Mouse (Mus musculus): ENCODE results near the gene Tle3. TPM values are rescaled to one million over a fixed set of nuclear protein-coding genes. Genes with fewer than 3 reads are reported as not detected.

Tle3 gene
- total and polyA plus RNA-seq, 2 experiments from 2014 or later: 20.2 to 94.9 TPM

DNA sequence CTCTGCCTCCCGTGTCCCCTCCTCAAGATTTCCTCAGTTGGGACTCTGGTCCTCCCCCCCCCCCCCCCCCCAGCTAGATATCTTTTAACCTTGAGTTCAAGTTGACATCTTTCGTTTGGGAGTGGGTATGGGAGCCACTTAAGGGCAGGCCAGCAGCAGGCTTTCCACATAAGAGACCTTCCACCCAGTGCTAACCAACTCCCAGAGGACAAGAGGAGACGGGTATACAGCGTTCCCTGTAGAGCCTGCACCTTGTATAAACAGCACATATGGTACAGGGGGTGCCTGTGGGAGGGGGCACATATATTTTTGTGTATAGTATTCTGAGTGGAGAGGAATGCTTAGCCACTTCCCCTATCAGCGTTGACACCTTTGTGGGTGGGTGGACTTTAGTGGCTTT lies 2.8 kb downstream of the Tle3 start:
- peak overlapping the region; percentile 86 for H3K4me3 ChIP-seq (ENCODE audit: low read depth, low read length)
- no peaks in the 10 kb centered on the region for H3K36me3 ChIP-seq (ENCODE audit: insufficient read depth, low read length)
- no peak for ATAC-seq (ENCODE audit: low FRiP score)
- peak overlapping the region; percentile 93; the same call in 1 of the 2 replicates for H3K9ac ChIP-seq (replicated peaks; ENCODE audit: low read length, poor library complexity, severe bottlenecking)
- no peak overlapping the region for H3K27ac ChIP-seq (ENCODE audit: low read depth, low read length)
- no peaks in the 10 kb centered on the region for H3K9me3 ChIP-seq (ENCODE audit: low read length)
- DNase-seq (ENCODE audit: low spot score): no peak
- H3K4me2 ChIP-seq (ENCODE audit: low read depth, low read length, poor library complexity, severe bottlenecking): peak overlapping the region; percentile 92
- WGBS: 15% methylated on average over 5 of the region's 5 CpGs
- no peaks in the 10 kb centered on the region for H3K27me3 ChIP-seq (ENCODE audit: insufficient read depth, low read length)
- H3K4me1 ChIP-seq (ENCODE audit: insufficient read depth, low read length): peaks cover 45% of the 10 kb centered on the region; the same call in 1 of the 2 replicates
- TF ChIP-seq CTCF (IDR thresholded peaks at IDR 0.05): no peak

DNA sequence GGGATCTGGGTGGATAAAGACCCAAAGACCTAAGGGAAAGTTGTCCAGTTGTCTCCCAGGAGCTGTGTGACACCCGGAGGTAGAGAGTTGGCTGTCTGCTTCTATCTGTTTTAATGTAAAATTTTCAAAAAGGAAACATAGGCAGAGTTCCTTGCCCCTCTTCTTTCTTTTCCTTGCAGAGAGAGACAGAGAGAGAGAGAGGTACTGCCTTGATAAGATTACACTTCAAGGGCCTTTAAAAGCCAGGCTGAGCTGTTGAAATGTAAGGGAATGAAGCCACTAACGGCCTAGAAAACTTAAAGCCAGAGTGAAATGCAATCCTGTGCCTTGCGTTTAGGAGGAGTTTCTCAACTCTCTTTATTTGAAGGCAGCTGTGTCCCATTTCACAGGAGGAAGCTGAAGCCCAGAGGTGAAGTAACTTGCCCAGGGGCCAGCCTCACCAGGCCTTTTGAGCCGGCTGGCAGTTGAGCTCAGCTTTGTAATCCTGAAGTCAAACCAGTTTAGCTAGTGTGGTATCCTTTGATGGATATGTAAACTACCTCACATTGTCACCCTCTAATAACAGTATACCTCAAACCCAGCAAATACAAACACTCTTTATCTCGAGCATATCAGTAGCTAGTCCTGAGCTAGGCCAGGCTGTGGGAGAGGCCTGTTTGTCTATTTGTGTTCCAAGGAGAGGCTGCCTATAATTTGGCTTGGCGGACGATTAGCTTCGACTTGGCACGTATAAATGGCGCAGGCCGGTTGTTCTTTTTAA lies 3.8 kb downstream of the Tle3 start:
- H3K9me3 ChIP-seq (ENCODE audit: low read length): no peaks in the 10 kb centered on the region
- H3K36me3 ChIP-seq (ENCODE audit: insufficient read depth, low read length): no peaks in the 10 kb centered on the region
- no peaks in the 10 kb centered on the region for H3K27me3 ChIP-seq (ENCODE audit: insufficient read depth, low read length)
- peaks cover 54% of the 10 kb centered on the region for H3K4me1 ChIP-seq (ENCODE audit: insufficient read depth, low read length)
- no peak for DNase-seq (ENCODE audit: low spot score)
- H3K9ac ChIP-seq (replicated peaks; ENCODE audit: low read length, poor library complexity, severe bottlenecking): 0 out of 2 replicates have a peak overlapping the region, but pooled peaks have one; percentile 20
- no peak for TF ChIP-seq CTCF (IDR thresholded peaks at IDR 0.05)
- peak overlapping the region; percentile 86 for H3K4me3 ChIP-seq (ENCODE audit: low read depth, low read length)
- 28% methylated on average over 11 of the region's 11 CpGs for WGBS
- H3K27ac ChIP-seq (ENCODE audit: low read depth, low read length): no peak overlapping the region
- peak overlapping the region; percentile 92 for H3K4me2 ChIP-seq (ENCODE audit: low read depth, low read length, poor library complexity, severe bottlenecking)
- no peak for ATAC-seq (ENCODE audit: low FRiP score)

DNA sequence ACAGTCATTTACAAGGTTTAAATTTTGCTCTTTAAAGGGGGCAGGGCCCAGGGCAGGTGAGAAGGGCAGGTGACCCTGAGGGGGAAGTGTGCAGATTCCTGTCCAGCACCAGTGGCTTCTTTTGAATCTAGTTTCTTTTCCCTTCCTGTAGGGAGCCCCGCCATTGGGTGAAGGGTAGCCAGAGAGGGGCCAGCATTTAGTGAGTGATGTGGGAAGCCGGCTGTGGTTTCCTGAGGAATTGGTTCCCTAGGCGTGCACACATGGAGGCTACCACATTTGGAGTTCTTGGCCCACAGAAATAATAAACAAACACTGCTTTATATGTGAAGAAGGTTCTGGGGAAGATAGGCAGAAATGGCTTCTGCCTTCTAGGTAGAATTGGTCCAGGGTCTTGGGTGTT lies 4.5 kb downstream of the Tle3 start:
- Histone ChIP-seq H3K9me3 (ENCODE audit: low read length) (no peaks in the 10 kb centered on the region), H3K4me3 (ENCODE audit: low read depth, low read length) (peak overlapping the region; percentile 86), H3K36me3 (ENCODE audit: insufficient read depth, low read length) (no peaks in the 10 kb centered on the region), H3K4me1 (ENCODE audit: insufficient read depth, low read length) (peaks cover 53% of the 10 kb centered on the region), H3K27ac (ENCODE audit: low read depth, low read length) (no peak overlapping the region), H3K9ac (replicated peaks; ENCODE audit: low read length, poor library complexity, severe bottlenecking) (peak overlapping the region; percentile 50), H3K27me3 (ENCODE audit: insufficient read depth, low read length) (no peaks in the 10 kb centered on the region), H3K4me2 (ENCODE audit: low read depth, low read length, poor library complexity, severe bottlenecking) (peak overlapping the region; percentile 92)
- WGBS: 26% methylated on average over 3 of the region's 3 CpGs
- ATAC-seq (ENCODE audit: low FRiP score) (no peak), DNase-seq (ENCODE audit: low spot score) (no peak)
- TF ChIP-seq CTCF (IDR thresholded peaks at IDR 0.05): no peak

DNA sequence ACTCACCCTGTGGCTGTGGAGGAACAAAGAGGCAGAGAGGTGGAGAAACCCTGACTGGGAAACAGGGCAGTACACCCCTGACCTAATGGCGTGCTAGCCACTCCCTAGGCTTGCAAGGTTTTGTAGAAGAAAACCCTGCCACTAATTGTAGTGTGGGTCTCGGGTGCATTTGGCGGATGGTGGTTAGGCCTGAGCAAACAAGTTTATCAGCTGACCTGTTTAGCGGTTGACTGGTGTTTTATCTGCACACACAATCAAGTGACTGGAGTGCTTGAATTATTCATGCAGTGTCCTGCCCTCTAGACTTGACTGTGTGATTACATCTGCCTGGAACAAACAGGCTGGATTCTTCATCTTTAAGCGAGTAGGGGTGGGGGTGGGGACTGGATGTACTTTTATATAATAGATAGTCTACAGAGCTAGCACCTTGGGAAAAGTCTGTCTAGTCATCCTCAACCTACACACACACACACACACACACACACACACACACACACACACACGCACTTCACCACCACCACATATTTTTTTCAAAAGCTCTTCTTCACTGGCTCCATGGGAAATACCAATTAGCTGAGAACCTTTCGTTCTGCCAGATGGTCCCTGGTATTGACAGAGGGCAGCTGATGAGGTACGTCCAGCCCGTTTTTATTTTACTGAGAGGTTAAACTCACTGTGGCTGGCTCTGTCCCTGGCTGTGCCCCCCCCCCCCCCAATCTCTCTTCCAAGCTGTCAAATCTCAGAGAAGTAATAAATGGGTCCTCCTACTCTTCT lies 5.7 kb downstream of the Tle3 start:
- H3K4me1 ChIP-seq (ENCODE audit: insufficient read depth, low read length): peaks cover 53% of the 10 kb centered on the region
- H3K27ac ChIP-seq (ENCODE audit: low read depth, low read length): peak overlapping the region; percentile 33; the same call in 1 of the 2 replicates
- DNase-seq (ENCODE audit: low spot score) (no peak), ATAC-seq (ENCODE audit: low FRiP score) (no peak)
- H3K36me3 ChIP-seq (ENCODE audit: insufficient read depth, low read length): no peaks in the 10 kb centered on the region
- H3K4me3 ChIP-seq (ENCODE audit: low read depth, low read length): peak overlapping the region; percentile 86
- no peaks in the 10 kb centered on the region for H3K9me3 ChIP-seq (ENCODE audit: low read length)
- WGBS: 12% methylated on average over 9 of the region's 9 CpGs
- peak overlapping the region; percentile 50 for H3K9ac ChIP-seq (replicated peaks; ENCODE audit: low read length, poor library complexity, severe bottlenecking)
- no peaks in the 10 kb centered on the region for H3K27me3 ChIP-seq (ENCODE audit: insufficient read depth, low read length)
- TF ChIP-seq CTCF (IDR thresholded peaks at IDR 0.05): no peak
- peak overlapping the region; percentile 92 for H3K4me2 ChIP-seq (ENCODE audit: low read depth, low read length, poor library complexity, severe bottlenecking)

GRCm38 (mm10) chr9:61378516-61378915 lies 6.3 kb downstream of the Tle3 start:
- 18% methylated on average over 8 of the region's 8 CpGs for WGBS
- peaks cover 53% of the 10 kb centered on the region for H3K4me1 ChIP-seq (ENCODE audit: insufficient read depth, low read length)
- no peaks in the 10 kb centered on the region for H3K27me3 ChIP-seq (ENCODE audit: insufficient read depth, low read length)
- H3K9me3 ChIP-seq (ENCODE audit: low read length): no peaks in the 10 kb centered on the region
- H3K4me2 ChIP-seq (ENCODE audit: low read depth, low read length, poor library complexity, severe bottlenecking): peak overlapping the region; percentile 92
- ATAC-seq (ENCODE audit: low FRiP score) (no peak), DNase-seq (ENCODE audit: low spot score) (peak; percentile 61)
- no peaks in the 10 kb centered on the region for H3K36me3 ChIP-seq (ENCODE audit: insufficient read depth, low read length)
- H3K4me3 ChIP-seq (ENCODE audit: low read depth, low read length): no peak overlapping the region
- no peak overlapping the region for H3K27ac ChIP-seq (ENCODE audit: low read depth, low read length)
- no peak overlapping the region; the same call in 1 of the 2 replicates for H3K9ac ChIP-seq (replicated peaks; ENCODE audit: low read length, poor library complexity, severe bottlenecking)
- no peak for TF ChIP-seq CTCF (IDR thresholded peaks at IDR 0.05)
